Mouse (Mus musculus): ENCODE results near the gene Gm7173.

DNA sequence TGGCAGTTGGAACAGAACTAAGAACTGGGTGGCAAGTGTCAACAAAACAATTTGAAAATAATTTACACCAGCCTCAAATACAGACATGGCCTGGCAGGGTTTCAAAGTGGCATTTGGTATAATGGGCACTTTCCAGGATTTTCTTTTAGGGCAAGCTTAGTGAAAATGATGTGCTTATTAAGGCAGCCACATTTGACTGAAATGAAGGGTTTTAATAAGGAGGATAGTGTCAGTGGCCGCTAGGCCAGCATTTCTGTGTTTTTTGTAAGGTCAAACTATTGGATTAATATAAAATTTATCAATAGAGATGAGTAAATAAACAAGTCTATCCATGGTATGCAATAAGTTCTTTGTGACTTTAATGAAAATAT lies 546 bp upstream of the Gm7173 start:
- TF ChIP-seq CTCF (IDR thresholded peaks at IDR 0.05; ENCODE audit: borderline replicate concordance, insufficient read depth, low read depth, low read length) (no peak), POLR2A (IDR thresholded peaks at IDR 0.05; ENCODE audit: borderline replicate concordance, insufficient read depth, low read length) (no peak)
